7 mouse cellular contexts compared by ENCODE assay signal in the genomic region with DNA sequence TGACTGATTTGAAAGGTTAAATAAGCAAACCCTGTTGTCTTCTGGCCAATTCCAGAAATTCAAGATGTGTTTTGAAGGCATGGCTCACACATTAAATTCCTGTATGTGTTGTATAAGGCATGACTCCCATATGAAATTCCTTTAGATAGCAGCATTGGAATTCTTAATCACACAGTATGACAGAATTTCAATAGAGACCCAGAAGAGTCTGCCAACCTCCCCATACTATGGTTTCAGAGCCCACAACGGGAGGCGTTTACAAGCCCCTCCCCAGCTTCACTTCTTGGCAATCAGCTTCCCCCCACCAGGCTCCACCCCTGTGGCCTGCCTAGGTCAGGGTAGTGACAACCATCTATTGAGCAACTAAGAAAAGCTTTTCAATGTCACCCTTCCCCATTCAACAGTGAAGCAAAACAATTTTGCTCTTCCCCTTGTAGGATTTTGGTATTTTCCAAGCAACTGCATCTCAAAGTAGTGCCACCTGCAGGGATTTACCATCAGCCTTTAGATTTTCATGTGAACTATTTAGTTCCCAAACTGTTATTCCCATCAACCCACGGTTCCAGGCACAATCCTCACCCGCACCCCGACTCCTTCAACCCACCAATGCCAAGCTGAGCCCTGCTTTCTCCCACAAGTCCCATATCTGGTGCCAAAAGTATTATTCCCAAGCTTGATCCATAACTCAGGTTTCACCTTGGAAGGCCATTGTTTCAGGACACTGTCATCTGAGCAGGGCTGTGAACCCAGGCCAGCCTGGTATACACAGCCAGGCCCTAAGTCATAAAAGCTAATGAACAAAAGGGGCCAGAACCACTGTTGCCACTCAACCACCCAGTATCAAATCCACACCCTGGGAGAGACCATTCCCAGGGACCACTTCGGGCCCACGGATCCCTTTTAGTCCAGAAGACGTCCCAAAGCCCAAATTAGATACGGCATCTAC. TPM values are rescaled to one million over a fixed set of nuclear protein-coding genes. Genes with fewer than 3 reads are reported as not detected.
DNase-seq lines count a peak whose midpoint lies in the region; ATAC-seq and TF ChIP-seq lines count a peak whose summit lies in the region.

No protein-coding gene starts in this region.

- WGBS in forebrain, embryonic 16.5 days: 59% methylated on average over 9 of the region's 9 CpGs
- WGBS in kidney, embryonic 14.5 days: 67% methylated on average over 9 of the region's 9 CpGs
- 67% methylated on average over 9 of the region's 9 CpGs for WGBS in midbrain, embryonic 13.5 days

- H3K9ac ChIP-seq in ES-Bruce4 (ENCODE audit: low read depth, poor library complexity, severe bottlenecking): peak overlapping the region; percentile 91
- H3K9ac ChIP-seq in forebrain, embryonic 16.5 days (replicated peaks; ENCODE audit: low read depth, low read length): no peak overlapping the region
- H3K9ac ChIP-seq in kidney, embryonic 14.5 days (ENCODE audit: low read depth, low read length): 0 out of 2 replicates have a peak overlapping the region, but pooled peaks have one; percentile 8
- 0 out of 2 replicates have a peak overlapping the region, but pooled peaks have one; percentile 7 for H3K9ac ChIP-seq in midbrain, embryonic 13.5 days (replicated peaks)

- H3K9me3 ChIP-seq in ES-Bruce4 (replicated peaks; ENCODE audit: control insufficient read depth, insufficient read depth, low read length, poor library complexity, severe bottlenecking): no peaks in the 10 kb centered on the region; the same call in 1 of the 2 replicates
- no peaks in the 10 kb centered on the region for H3K9me3 ChIP-seq in forebrain, embryonic 16.5 days (ENCODE audit: control insufficient read depth, low read length)
- H3K9me3 ChIP-seq in kidney, embryonic 14.5 days (ENCODE audit: control insufficient read depth, low read length): no peaks in the 10 kb centered on the region
- H3K9me3 ChIP-seq in midbrain, embryonic 13.5 days: no peaks in the 10 kb centered on the region

- H3K4me3 ChIP-seq in ES-Bruce4 (ENCODE audit: low read depth, low read length): peak overlapping the region; percentile 80
- no peak overlapping the region for H3K4me3 ChIP-seq in forebrain, embryonic 16.5 days (replicated peaks; ENCODE audit: low read length)
- peak overlapping the region; percentile 34 for H3K4me3 ChIP-seq in kidney, embryonic 14.5 days (ENCODE audit: low read length)
- H3K4me3 ChIP-seq in midbrain, embryonic 13.5 days (replicated peaks): no peak overlapping the region

- TF ChIP-seq POLR2A in ES-Bruce4 (IDR thresholded peaks at IDR 0.05; ENCODE audit: insufficient read depth, low read length): peak; percentile 17

- no peak for TF ChIP-seq CTCF in ES-Bruce4 (IDR thresholded peaks at IDR 0.05; ENCODE audit: low read depth, low read length)

- DNase-seq in ZHBTc4 (ENCODE audit: low read depth, low spot score): peak; percentile 85
- no peak for DNase-seq in left cerebral cortex, adult 11 months (ENCODE audit: low spot score)

- H3K27me3 ChIP-seq in ES-Bruce4 (ENCODE audit: control insufficient read depth, insufficient read depth, low read length, poor library complexity, severe bottlenecking): no peaks in the 10 kb centered on the region
- no peaks in the 10 kb centered on the region for H3K27me3 ChIP-seq in forebrain, embryonic 16.5 days (replicated peaks; ENCODE audit: control insufficient read depth, insufficient read depth, low read length)
- H3K27me3 ChIP-seq in kidney, embryonic 14.5 days (ENCODE audit: control insufficient read depth, insufficient read depth, low read length): no peaks in the 10 kb centered on the region
- H3K27me3 ChIP-seq in midbrain, embryonic 13.5 days: no peaks in the 10 kb centered on the region

- no peaks in the 10 kb centered on the region for H3K4me1 ChIP-seq in ES-Bruce4 (ENCODE audit: control insufficient read depth, insufficient read depth, low read length)
- peaks cover 40% of the 10 kb centered on the region for H3K4me1 ChIP-seq in forebrain, embryonic 16.5 days (replicated peaks; ENCODE audit: control insufficient read depth, insufficient read depth, low read length)
- peaks cover 58% of the 10 kb centered on the region for H3K4me1 ChIP-seq in kidney, embryonic 14.5 days (ENCODE audit: control insufficient read depth, insufficient read depth, low read length)
- H3K4me1 ChIP-seq in midbrain, embryonic 13.5 days (replicated peaks): peaks cover 61% of the 10 kb centered on the region

- peak; percentile 74; the same call in 1 of the 2 replicates for TF ChIP-seq EP300 in ES-Bruce4 (IDR thresholded peaks at IDR 0.05; ENCODE audit: insufficient read depth, low read depth, low read length)

- ATAC-seq in forebrain, embryonic 16.5 days: no peak
- no peak for ATAC-seq in kidney, embryonic 14.5 days (ENCODE audit: low FRiP score, low TSS enrichment)
- no peak for ATAC-seq in midbrain, embryonic 13.5 days
- no peak for ATAC-seq in cerebellum, adult (ENCODE audit: insufficient number of reproducible peaks, low FRiP score, low TSS enrichment)

- H3K36me3 ChIP-seq in ES-Bruce4 (ENCODE audit: control insufficient read depth, insufficient read depth, low read length, poor library complexity, severe bottlenecking): no peaks in the 10 kb centered on the region
- no peaks in the 10 kb centered on the region for H3K36me3 ChIP-seq in forebrain, embryonic 16.5 days (ENCODE audit: control insufficient read depth, insufficient read depth)
- no peaks in the 10 kb centered on the region for H3K36me3 ChIP-seq in kidney, embryonic 14.5 days (ENCODE audit: control insufficient read depth, insufficient read depth, low read length)
- H3K36me3 ChIP-seq in midbrain, embryonic 13.5 days: no peaks in the 10 kb centered on the region

- H3K4me2 ChIP-seq in forebrain, embryonic 16.5 days (ENCODE audit: low read length): no peak overlapping the region
- H3K4me2 ChIP-seq in kidney, embryonic 14.5 days (replicated peaks; ENCODE audit: low read depth, low read length): peak overlapping the region; percentile 66
- H3K4me2 ChIP-seq in midbrain, embryonic 13.5 days (replicated peaks): no peak overlapping the region

- H3K27ac ChIP-seq in ES-Bruce4 (ENCODE audit: insufficient read depth, low read length): peak overlapping the region; percentile 96
- peak overlapping the region; percentile 19; the same call in 1 of the 2 replicates for H3K27ac ChIP-seq in forebrain, embryonic 16.5 days (ENCODE audit: low read length)
- peak overlapping the region; percentile 49; the same call in 1 of the 2 replicates for H3K27ac ChIP-seq in kidney, embryonic 14.5 days (ENCODE audit: low read depth, low read length)
- peak overlapping the region; percentile 60 for H3K27ac ChIP-seq in midbrain, embryonic 13.5 days

RNA-seq across cellular contexts. Expression of a gene that starts 32.0 kb away (rescaled TPM):
- polyA plus RNA-seq in ES-Bruce4 (2011; ENCODE audit: insufficient read depth, insufficient read length, low read depth, missing spikeins): 26.3 and 33.1 TPM in 2 replicates
- 20.9 and 21.5 TPM in 2 replicates for polyA plus RNA-seq in forebrain, embryonic 16.5 days (2015; fragmentation: Nextera tagmentation; extraction: Ambion mirVana)
- polyA plus RNA-seq in kidney, embryonic 14.5 days (2014; fragmentation: Nextera tagmentation; extraction: Ambion mirVana): 17.4 and 26.5 TPM in 2 replicates
- polyA plus RNA-seq in midbrain, embryonic 13.5 days (2015; fragmentation: Nextera tagmentation; extraction: Ambion mirVana): 16.8 and 19.0 TPM in 2 replicates

RNA-seq across cellular contexts. Expression of a gene that starts 34.5 kb away (rescaled TPM):
- polyA plus RNA-seq in ES-Bruce4 (2011; ENCODE audit: insufficient read depth, insufficient read length, low read depth, missing spikeins): 0.46 and 0.48 TPM in 2 replicates
- 1.5 and 2.0 TPM in 2 replicates for polyA plus RNA-seq in forebrain, embryonic 16.5 days (2015; fragmentation: Nextera tagmentation; extraction: Ambion mirVana)
- 3.3 and 3.5 TPM in 2 replicates for polyA plus RNA-seq in kidney, embryonic 14.5 days (2014; fragmentation: Nextera tagmentation; extraction: Ambion mirVana)
- 1.4 and 2.0 TPM in 2 replicates for polyA plus RNA-seq in midbrain, embryonic 13.5 days (2015; fragmentation: Nextera tagmentation; extraction: Ambion mirVana)

RNA-seq across cellular contexts. Expression of a gene that starts 50.9 kb away (rescaled TPM):
- 1.9 and 3.6 TPM in 2 replicates for polyA plus RNA-seq in ES-Bruce4 (2011; ENCODE audit: insufficient read depth, insufficient read length, low read depth, missing spikeins)
- polyA plus RNA-seq in forebrain, embryonic 16.5 days (2015; fragmentation: Nextera tagmentation; extraction: Ambion mirVana): 11.0 and 13.7 TPM in 2 replicates
- polyA plus RNA-seq in kidney, embryonic 14.5 days (2014; fragmentation: Nextera tagmentation; extraction: Ambion mirVana): 2.9 and 4.0 TPM in 2 replicates
- polyA plus RNA-seq in midbrain, embryonic 13.5 days (2015; fragmentation: Nextera tagmentation; extraction: Ambion mirVana): 16.4 and 16.9 TPM in 2 replicates

Comparison
In these comparisons a context has a peak if more than half of its experiments do, and no peak if none do; other contexts are left out.
1. H3K27ac ChIP-seq: peak in every context shown above with its lines; median percentile 96 in ES-Bruce4; 60 in midbrain, embryonic 13.5 days; 49 in kidney, embryonic 14.5 days; 19 in forebrain, embryonic 16.5 days.
2. H3K4me3 ChIP-seq: peak in ES-Bruce4 (single experiment) and kidney, embryonic 14.5 days (single experiment); none in forebrain, embryonic 16.5 days (single experiment) and midbrain, embryonic 13.5 days (single experiment).